Comparison of ENCODE assay signal across 8 mouse cellular contexts in genomic region chr12:54187812-54188600, GRCm38 (mm10). TPM values are rescaled to one million over a fixed set of nuclear protein-coding genes. Genes with fewer than 3 reads are reported as not detected.
DNase-seq lines count a peak whose midpoint lies in the region; ATAC-seq and TF ChIP-seq lines count a peak whose summit lies in the region.

No protein-coding gene starts in this region.

- TF ChIP-seq EP300 in heart, postnatal 0 days (IDR thresholded peaks at IDR 0.05; ENCODE audit: low read depth): no peak

- H3K4me3 ChIP-seq in heart, postnatal 0 days (ENCODE audit: low read depth, low read length): no peak overlapping the region
- H3K4me3 ChIP-seq in limb, embryonic 11.5 days (ENCODE audit: low read depth, low read length): no peak overlapping the region
- H3K4me3 ChIP-seq in midbrain, embryonic 14.5 days (replicated peaks; ENCODE audit: low read depth, low read length): no peak overlapping the region

- WGBS in heart, postnatal 0 days: 50% methylated on average over 17 of the region's 17 CpGs
- WGBS in limb, embryonic 11.5 days: 62% methylated on average over 17 of the region's 17 CpGs
- 85% methylated on average over 17 of the region's 17 CpGs for WGBS in midbrain, embryonic 14.5 days

- H3K27me3 ChIP-seq in heart, postnatal 0 days (ENCODE audit: control insufficient read depth, insufficient read depth, low read length): no peaks in the 10 kb centered on the region
- H3K27me3 ChIP-seq in limb, embryonic 11.5 days (ENCODE audit: control insufficient read depth, insufficient read depth, low read length): no peaks in the 10 kb centered on the region
- no peaks in the 10 kb centered on the region; the same call in 1 of the 2 replicates for H3K27me3 ChIP-seq in midbrain, embryonic 14.5 days (ENCODE audit: control insufficient read depth, insufficient read depth, low read length)

- H3K27ac ChIP-seq in heart, postnatal 0 days (ENCODE audit: low read depth): peak overlapping the region; percentile 62
- H3K27ac ChIP-seq in limb, embryonic 11.5 days (replicated peaks; ENCODE audit: low read depth, low read length): no peak overlapping the region
- no peak overlapping the region for H3K27ac ChIP-seq in midbrain, embryonic 14.5 days (replicated peaks; ENCODE audit: low read depth, low read length)

- DNase-seq in urinary bladder, postnatal 14 days (ENCODE audit: low spot score): peak; percentile 34
- DNase-seq in urinary bladder, adult 2 months (ENCODE audit: low spot score): no peak
- DNase-seq in heart, postnatal 0 days (ENCODE audit: low spot score): peak; percentile 50
- DNase-seq in limb, embryonic 11.5 days (ENCODE audit: low spot score): no peak
- peak; percentile 62 for DNase-seq in thymus, postnatal 14 days
- no peak for DNase-seq in embryo, embryonic 11 days
- DNase-seq in cerebellum, adult 11-12 months: no peak
- no peak for DNase-seq in midbrain, embryonic 14.5 days

- H3K36me3 ChIP-seq in heart, postnatal 0 days (replicated peaks; ENCODE audit: control insufficient read depth, insufficient read depth, low read length): peaks cover 21% of the 10 kb centered on the region
- no peaks in the 10 kb centered on the region for H3K36me3 ChIP-seq in limb, embryonic 11.5 days (ENCODE audit: control insufficient read depth, insufficient read depth, low read length)
- H3K36me3 ChIP-seq in midbrain, embryonic 14.5 days (ENCODE audit: control insufficient read depth, insufficient read depth, low read length): no peaks in the 10 kb centered on the region

- no peak for TF ChIP-seq CTCF in heart, postnatal 0 days (IDR thresholded peaks at IDR 0.05; ENCODE audit: low read depth)

- peaks cover 50% of the 10 kb centered on the region for H3K4me1 ChIP-seq in heart, postnatal 0 days (ENCODE audit: control insufficient read depth, insufficient read depth)
- H3K4me1 ChIP-seq in limb, embryonic 11.5 days (ENCODE audit: control insufficient read depth, insufficient read depth, low read length): peaks cover 20% of the 10 kb centered on the region
- H3K4me1 ChIP-seq in midbrain, embryonic 14.5 days (ENCODE audit: control insufficient read depth, insufficient read depth, low read length): peaks cover 19% of the 10 kb centered on the region

- ATAC-seq in heart, postnatal 0 days (ENCODE audit: insufficient read depth, low read depth): no peak
- ATAC-seq in limb, embryonic 11.5 days (ENCODE audit: insufficient number of reproducible peaks, low FRiP score, low TSS enrichment, low read depth): no peak
- no peak for ATAC-seq in midbrain, embryonic 14.5 days (ENCODE audit: low FRiP score, low TSS enrichment)

- no peaks in the 10 kb centered on the region for H3K9me3 ChIP-seq in heart, postnatal 0 days (replicated peaks; ENCODE audit: control insufficient read depth, low read length)
- H3K9me3 ChIP-seq in limb, embryonic 11.5 days (ENCODE audit: control insufficient read depth, low read length): no peaks in the 10 kb centered on the region
- H3K9me3 ChIP-seq in midbrain, embryonic 14.5 days (ENCODE audit: control insufficient read depth, low read length): no peaks in the 10 kb centered on the region

- peak overlapping the region; percentile 8; the same call in 1 of the 2 replicates for H3K4me2 ChIP-seq in heart, postnatal 0 days (ENCODE audit: low read depth, low read length)
- H3K4me2 ChIP-seq in limb, embryonic 11.5 days (ENCODE audit: low read depth, severe bottlenecking): 0 out of 2 replicates have a peak overlapping the region, but pooled peaks have one; percentile 3
- no peak overlapping the region for H3K4me2 ChIP-seq in midbrain, embryonic 14.5 days (ENCODE audit: low read length)

- H3K9ac ChIP-seq in heart, postnatal 0 days (replicated peaks; ENCODE audit: low read depth, low read length): no peak overlapping the region
- H3K9ac ChIP-seq in limb, embryonic 11.5 days (ENCODE audit: low read length): no peak overlapping the region
- H3K9ac ChIP-seq in midbrain, embryonic 14.5 days (replicated peaks; ENCODE audit: low read length): no peak overlapping the region

RNA-seq across cellular contexts. Expression of gene Egln3, which starts 15.7 kb away (rescaled TPM):
- polyA plus RNA-seq in urinary bladder, adult 2 months (2012; rRNA removed): 37.1 and 41.7 TPM in 2 replicates
- total RNA-seq in heart, postnatal 0 days (2014; rRNA removed; ENCODE audit: low replicate concordance): 56.8 and 61.4 TPM in 2 replicates
- 12.4 and 13.5 TPM in 2 replicates for polyA plus RNA-seq in heart, postnatal 0 days (2015; fragmentation: Nextera tagmentation; extraction: Ambion mirVana)
- 3.9 TPM in 2 replicates for polyA plus RNA-seq in limb, embryonic 11.5 days (2014; fragmentation: Nextera tagmentation; extraction: Ambion mirVana)
- 5.6 and 5.9 TPM in 2 replicates for polyA plus RNA-seq in midbrain, embryonic 14.5 days (2014; fragmentation: Nextera tagmentation; extraction: Ambion mirVana)

Comparison
In these comparisons a context has a peak if more than half of its experiments do, and no peak if none do; other contexts are left out.
1. DNase-seq: peak in urinary bladder, postnatal 14 days (single experiment), heart, postnatal 0 days (single experiment) and thymus, postnatal 14 days (single experiment); none in urinary bladder, adult 2 months (single experiment), limb, embryonic 11.5 days (single experiment), embryo, embryonic 11 days (single experiment), cerebellum, adult 11-12 months (single experiment) and midbrain, embryonic 14.5 days (single experiment).